Mouse (Mus musculus): Measurements from ENCODE around the gene 1700003H04Rik. TPM values are rescaled to one million over a fixed set of nuclear protein-coding genes. Genes with fewer than 3 reads are reported as not detected.

The 1700003H04Rik gene
- not detected in 2 replicates for polyA plus RNA-seq (2016; fragmentation: Nextera tagmentation; extraction: Ambion mirVana)

GRCm38 (mm10) chr3:124581001-124581400, at the start of gene 1700003H04Rik:
TSS of gene 1700003H04Rik (minus strand) at chr3:124581101.
- H3K9ac ChIP-seq, result no peak within 1 kb of the TSS
- no peaks in the 10 kb centered on the region for H3K36me3 ChIP-seq
- no peak within 1 kb of the TSS for H3K4me2 ChIP-seq (replicated peaks)
- H3K4me1 ChIP-seq, result no peaks in the 10 kb centered on the region
- H3K4me3 ChIP-seq, result no peak within 1 kb of the TSS
- ATAC-seq (ENCODE audit: insufficient number of reproducible peaks, insufficient read depth, low FRiP score, low TSS enrichment), result no peak
- no peaks in the 10 kb centered on the region for H3K27me3 ChIP-seq
- H3K9me3 ChIP-seq, result no peaks in the 10 kb centered on the region
- no peak within 1 kb of the TSS for H3K27ac ChIP-seq

DNA sequence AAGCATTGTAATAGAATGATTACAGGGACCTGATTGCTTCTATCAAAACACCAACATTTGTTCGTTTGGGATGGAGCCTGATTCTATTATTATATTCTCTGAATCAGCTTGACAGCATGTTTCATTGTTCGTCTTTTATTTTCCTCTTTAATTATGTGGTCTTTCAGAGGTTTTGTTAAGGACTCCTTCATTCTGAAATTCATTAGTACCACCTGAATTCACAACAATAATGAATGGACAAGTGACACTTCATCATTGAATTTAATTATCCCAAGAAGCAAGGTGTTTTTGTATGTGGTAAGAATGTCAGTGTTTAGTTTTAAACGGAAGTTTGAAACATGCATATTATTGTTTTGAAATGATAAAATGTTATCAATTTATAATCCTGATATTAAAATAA, 42.1 kb upstream of the 1700003H04Rik start:
- Histone ChIP-seq H3K9me3 (no peaks in the 10 kb centered on the region), H3K4me3 (no peak overlapping the region), H3K4me1 (no peaks in the 10 kb centered on the region), H3K27me3 (no peaks in the 10 kb centered on the region), H3K4me2 (replicated peaks) (no peak overlapping the region), H3K36me3 (no peaks in the 10 kb centered on the region), H3K27ac (no peak overlapping the region), H3K9ac (no peak overlapping the region)
- WGBS, result 73% methylated on average over 3 of the region's 3 CpGs
- no peak for ATAC-seq (ENCODE audit: insufficient number of reproducible peaks, insufficient read depth, low FRiP score, low TSS enrichment)

- no peak overlapping the region for H3K9ac ChIP-seq
- H3K4me3 ChIP-seq, result no peak overlapping the region
- WGBS, result 62% methylated on average over 1 of the region's 1 CpGs
- no peak overlapping the region for H3K4me2 ChIP-seq (replicated peaks)
- H3K9me3 ChIP-seq, result no peaks in the 10 kb centered on the region
- no peaks in the 10 kb centered on the region for H3K27me3 ChIP-seq
- H3K36me3 ChIP-seq, result no peaks in the 10 kb centered on the region
- H3K27ac ChIP-seq, result no peak overlapping the region
- no peak for ATAC-seq (ENCODE audit: insufficient number of reproducible peaks, insufficient read depth, low FRiP score, low TSS enrichment)
- H3K4me1 ChIP-seq, result no peaks in the 10 kb centered on the region
Measured at GRCm38 (mm10) chr3:124613287-124613686, 32.4 kb upstream of the 1700003H04Rik start.

- no peaks in the 10 kb centered on the region for H3K36me3 ChIP-seq
- no peaks in the 10 kb centered on the region for H3K4me1 ChIP-seq
- no peak for ATAC-seq (ENCODE audit: insufficient number of reproducible peaks, insufficient read depth, low FRiP score, low TSS enrichment)
- H3K27ac ChIP-seq, result no peak overlapping the region
- no peaks in the 10 kb centered on the region for H3K27me3 ChIP-seq
- no peak overlapping the region for H3K4me3 ChIP-seq
- H3K9me3 ChIP-seq, result no peaks in the 10 kb centered on the region
- H3K4me2 ChIP-seq (replicated peaks), result no peak overlapping the region
- no peak overlapping the region for H3K9ac ChIP-seq
Measured at GRCm38 (mm10) chr3:124609956-124610355, 29.1 kb upstream of the 1700003H04Rik start.

- H3K36me3 ChIP-seq, result no peaks in the 10 kb centered on the region
- no peak overlapping the region for H3K27ac ChIP-seq
- H3K4me3 ChIP-seq, result no peak overlapping the region
- H3K27me3 ChIP-seq, result no peaks in the 10 kb centered on the region
- no peak for ATAC-seq (ENCODE audit: insufficient number of reproducible peaks, insufficient read depth, low FRiP score, low TSS enrichment)
- H3K9me3 ChIP-seq, result no peaks in the 10 kb centered on the region
- no peak overlapping the region for H3K9ac ChIP-seq
- no peak overlapping the region for H3K4me2 ChIP-seq (replicated peaks)
- no peaks in the 10 kb centered on the region for H3K4me1 ChIP-seq
Measured at GRCm38 (mm10) chr3:124606021-124606517, 25.2 kb upstream of the 1700003H04Rik start.

DNA sequence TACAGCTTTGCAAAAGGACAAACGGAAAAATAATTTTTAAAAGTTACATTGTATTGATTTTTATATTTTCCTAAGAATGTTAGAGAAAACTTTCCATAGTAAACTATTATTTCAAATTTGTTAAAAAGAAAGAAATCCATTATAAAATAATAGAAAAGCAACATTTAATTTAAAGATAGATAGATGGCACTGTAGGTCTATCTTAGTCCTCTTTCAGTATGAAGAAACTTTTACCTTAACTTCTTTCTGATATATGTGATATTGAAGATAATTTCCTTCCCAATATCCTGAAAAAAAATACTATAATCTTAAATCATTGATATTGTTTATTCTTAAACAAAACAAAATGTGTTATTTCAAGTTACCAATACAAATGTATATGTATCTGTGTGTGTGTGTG, 24.6 kb upstream of the 1700003H04Rik start:
- Histone ChIP-seq H3K4me2 (replicated peaks) (no peak overlapping the region), H3K27me3 (no peaks in the 10 kb centered on the region), H3K27ac (no peak overlapping the region), H3K9me3 (no peaks in the 10 kb centered on the region), H3K4me1 (no peaks in the 10 kb centered on the region), H3K9ac (no peak overlapping the region), H3K4me3 (no peak overlapping the region), H3K36me3 (no peaks in the 10 kb centered on the region)
- no peak for ATAC-seq (ENCODE audit: insufficient number of reproducible peaks, insufficient read depth, low FRiP score, low TSS enrichment)
- 71% methylated on average over 1 of the region's 1 CpGs for WGBS

GRCm38 (mm10) chr3:124597789-124598188, 16.9 kb upstream of the 1700003H04Rik start:
- Histone ChIP-seq H3K9me3 (no peaks in the 10 kb centered on the region), H3K4me1 (no peaks in the 10 kb centered on the region), H3K4me3 (no peak overlapping the region), H3K27ac (no peak overlapping the region), H3K27me3 (no peaks in the 10 kb centered on the region), H3K4me2 (replicated peaks) (no peak overlapping the region), H3K9ac (no peak overlapping the region), H3K36me3 (no peaks in the 10 kb centered on the region)
- ATAC-seq (ENCODE audit: insufficient number of reproducible peaks, insufficient read depth, low FRiP score, low TSS enrichment), result no peak

- H3K9ac ChIP-seq, result no peak overlapping the region
- no peak overlapping the region for H3K4me2 ChIP-seq (replicated peaks)
- WGBS, result 6% methylated on average over 3 of the region's 3 CpGs
- H3K27ac ChIP-seq, result no peak overlapping the region
- H3K9me3 ChIP-seq, result no peaks in the 10 kb centered on the region
- H3K4me3 ChIP-seq, result no peak overlapping the region
- no peak for ATAC-seq (ENCODE audit: insufficient number of reproducible peaks, insufficient read depth, low FRiP score, low TSS enrichment)
- H3K36me3 ChIP-seq, result no peaks in the 10 kb centered on the region
- H3K4me1 ChIP-seq, result no peaks in the 10 kb centered on the region
- no peaks in the 10 kb centered on the region for H3K27me3 ChIP-seq
Measured at GRCm38 (mm10) chr3:124587534-124587933, 6.6 kb upstream of the 1700003H04Rik start.

DNA sequence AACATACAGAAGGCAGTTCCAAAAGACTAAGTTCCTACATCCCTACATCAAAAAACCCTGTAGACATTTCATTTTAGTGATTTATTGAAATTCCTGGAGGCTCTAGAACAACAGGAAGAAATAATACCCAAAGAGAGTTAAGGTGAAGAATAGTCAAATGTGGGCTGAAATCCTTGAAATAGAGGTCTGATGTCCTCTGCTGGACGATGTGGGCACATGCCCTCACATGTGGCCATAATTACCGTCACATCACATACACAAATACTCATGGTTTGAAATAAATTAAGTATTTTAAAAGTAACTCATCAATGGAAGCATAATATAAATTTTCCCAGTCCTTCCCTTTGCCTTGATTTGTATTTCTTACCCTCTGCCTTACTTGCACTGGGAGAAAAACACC, 4.9 kb upstream of the 1700003H04Rik start:
- 77% methylated on average over 2 of the region's 2 CpGs for WGBS
- no peak overlapping the region for H3K9ac ChIP-seq
- ATAC-seq (ENCODE audit: insufficient number of reproducible peaks, insufficient read depth, low FRiP score, low TSS enrichment), result no peak
- no peaks in the 10 kb centered on the region for H3K4me1 ChIP-seq
- no peak overlapping the region for H3K27ac ChIP-seq
- no peaks in the 10 kb centered on the region for H3K36me3 ChIP-seq
- no peak overlapping the region for H3K4me2 ChIP-seq (replicated peaks)
- no peaks in the 10 kb centered on the region for H3K9me3 ChIP-seq
- H3K27me3 ChIP-seq, result no peaks in the 10 kb centered on the region
- no peak overlapping the region for H3K4me3 ChIP-seq

DNA sequence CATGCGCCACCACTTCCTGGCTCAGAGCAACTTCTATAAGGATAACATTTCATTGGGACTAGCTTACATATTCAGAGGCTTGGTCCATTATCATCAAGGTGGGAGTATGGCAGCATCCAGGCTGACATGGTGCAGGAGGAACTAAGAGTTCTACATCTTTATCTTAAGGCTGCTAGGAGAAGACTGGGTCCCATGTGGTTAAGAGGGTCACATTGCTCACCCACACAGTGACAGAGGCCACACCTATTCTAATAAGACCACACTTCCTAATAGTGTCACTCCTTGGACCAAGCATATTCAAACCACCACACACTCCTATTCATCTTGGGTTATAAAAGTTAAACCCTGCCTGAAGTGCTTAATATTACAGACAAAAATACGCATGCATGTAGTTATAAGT, 23.6 kb downstream of the 1700003H04Rik start:
- WGBS, result 88% methylated on average over 2 of the region's 2 CpGs
- no peaks in the 10 kb centered on the region for H3K36me3 ChIP-seq
- H3K4me3 ChIP-seq, result no peak overlapping the region
- H3K9ac ChIP-seq, result no peak overlapping the region
- no peak overlapping the region for H3K4me2 ChIP-seq (replicated peaks)
- H3K4me1 ChIP-seq, result no peaks in the 10 kb centered on the region
- H3K27ac ChIP-seq, result no peak overlapping the region
- H3K27me3 ChIP-seq, result no peaks in the 10 kb centered on the region
- no peaks in the 10 kb centered on the region for H3K9me3 ChIP-seq
- no peak for ATAC-seq (ENCODE audit: insufficient number of reproducible peaks, insufficient read depth, low FRiP score, low TSS enrichment)

- ATAC-seq (ENCODE audit: insufficient number of reproducible peaks, insufficient read depth, low FRiP score, low TSS enrichment), result no peak
Measured at GRCm38 (mm10) chr3:124555963-124556362, 24.9 kb downstream of the 1700003H04Rik start.

GRCm38 (mm10) chr3:124555092-124555491, 25.8 kb downstream of the 1700003H04Rik start:
- no peak overlapping the region for H3K4me3 ChIP-seq
- no peak for ATAC-seq (ENCODE audit: insufficient number of reproducible peaks, insufficient read depth, low FRiP score, low TSS enrichment)
- no peak overlapping the region for H3K27ac ChIP-seq
- no peaks in the 10 kb centered on the region for H3K9me3 ChIP-seq
- no peaks in the 10 kb centered on the region for H3K27me3 ChIP-seq
- no peak overlapping the region for H3K9ac ChIP-seq
- no peaks in the 10 kb centered on the region for H3K36me3 ChIP-seq
- no peaks in the 10 kb centered on the region for H3K4me1 ChIP-seq
- 80% methylated on average over 2 of the region's 2 CpGs for WGBS
- no peak overlapping the region for H3K4me2 ChIP-seq (replicated peaks)

More at GRCm38 (mm10) chr3:124555963-124556362, 24.9 kb downstream of the 1700003H04Rik start:
- Histone ChIP-seq H3K9me3 (no peaks in the 10 kb centered on the region), H3K27me3 (no peaks in the 10 kb centered on the region), H3K4me2 (replicated peaks) (no peak overlapping the region), H3K27ac (no peak overlapping the region), H3K36me3 (no peaks in the 10 kb centered on the region), H3K9ac (no peak overlapping the region), H3K4me3 (no peak overlapping the region), H3K4me1 (no peaks in the 10 kb centered on the region)

DNA sequence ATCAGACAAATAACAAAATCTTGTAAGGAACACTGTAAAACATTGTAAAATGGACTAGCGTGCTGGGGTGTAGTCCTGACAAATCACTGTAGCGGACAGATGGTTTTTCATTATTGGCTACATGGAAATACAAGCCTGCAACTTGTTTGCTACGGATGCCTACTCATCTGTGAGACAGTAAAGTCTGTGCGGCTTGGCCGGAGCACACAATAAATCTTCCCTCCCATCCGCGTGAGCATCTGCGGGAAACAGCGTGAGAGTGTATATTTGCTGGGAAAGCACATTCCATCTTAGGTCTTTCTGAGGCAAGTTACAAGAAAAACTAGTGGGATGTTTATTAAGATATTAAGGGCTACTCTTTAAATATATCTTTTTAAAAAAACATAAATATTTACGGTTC, 32.0 kb downstream of the 1700003H04Rik start:
- H3K9ac ChIP-seq, result no peak overlapping the region
- no peak for ATAC-seq (ENCODE audit: insufficient number of reproducible peaks, insufficient read depth, low FRiP score, low TSS enrichment)
- no peaks in the 10 kb centered on the region for H3K36me3 ChIP-seq
- H3K4me2 ChIP-seq (replicated peaks), result no peak overlapping the region
- no peaks in the 10 kb centered on the region for H3K27me3 ChIP-seq
- H3K4me1 ChIP-seq, result no peaks in the 10 kb centered on the region
- no peak overlapping the region for H3K4me3 ChIP-seq
- no peaks in the 10 kb centered on the region for H3K9me3 ChIP-seq
- WGBS, result 85% methylated on average over 10 of the region's 10 CpGs
- H3K27ac ChIP-seq, result no peak overlapping the region
